In genomic region chr4:131919506-131920140, GRCm38 (mm10) we compare ENCODE assay signal across 8 mouse cellular contexts. TPM values are rescaled to one million over a fixed set of nuclear protein-coding genes. Genes with fewer than 3 reads are reported as not detected.
DNase-seq lines count a peak whose midpoint lies in the region; ATAC-seq lines count a peak whose summit lies in the region.

No protein-coding gene starts in this region.

- WGBS in hindbrain, embryonic 14.5 days = 18% methylated on average over 15 of the region's 15 CpGs
- 14% methylated on average over 15 of the region's 15 CpGs for WGBS in hindbrain, embryonic 13.5 days
- 10% methylated on average over 15 of the region's 15 CpGs for WGBS in forebrain, embryonic 14.5 days
- 22% methylated on average over 15 of the region's 15 CpGs for WGBS in liver, embryonic 16.5 days (ENCODE audit: insufficient replicate concordance)

- no peak for ATAC-seq in hindbrain, embryonic 14.5 days (ENCODE audit: low FRiP score)
- ATAC-seq in hindbrain, embryonic 13.5 days (ENCODE audit: low FRiP score) = no peak
- no peak for ATAC-seq in forebrain, embryonic 14.5 days
- ATAC-seq in liver, embryonic 16.5 days (ENCODE audit: low read depth) = no peak

- DNase-seq in hindbrain, embryonic 14.5 days (ENCODE audit: low spot score) = no peak
- peak; percentile 38 for DNase-seq in MN1 (ENCODE audit: low spot score)
- DNase-seq in forebrain, embryonic 14.5 days (ENCODE audit: low spot score) = no peak
- no peak for DNase-seq in ovary, adult 18-20 months (ENCODE audit: low spot score)
- no peak for DNase-seq in adrenal gland, adult (ENCODE audit: inconsistent age in 2 of 2, low spot score in 1 of 2)
- no peak for DNase-seq in yolk sac, embryonic 10.5 days (ENCODE audit: low spot score)

- H3K36me3 ChIP-seq in hindbrain, embryonic 14.5 days (replicated peaks; ENCODE audit: control insufficient read depth, insufficient read depth) = peaks cover 16% of the 10 kb centered on the region
- peaks cover 13% of the 10 kb centered on the region for H3K36me3 ChIP-seq in hindbrain, embryonic 13.5 days
- peaks cover under 1% of the 10 kb centered on the region; the same call in 1 of the 2 replicates for H3K36me3 ChIP-seq in forebrain, embryonic 14.5 days (ENCODE audit: control insufficient read depth, insufficient read depth, low read length)
- H3K36me3 ChIP-seq in liver, embryonic 16.5 days (ENCODE audit: control insufficient read depth, insufficient read depth) = peaks cover 20% of the 10 kb centered on the region

- H3K4me1 ChIP-seq in hindbrain, embryonic 14.5 days (replicated peaks; ENCODE audit: control insufficient read depth, insufficient read depth, low read length) = peaks cover 26% of the 10 kb centered on the region
- H3K4me1 ChIP-seq in hindbrain, embryonic 13.5 days (replicated peaks) = peaks cover 62% of the 10 kb centered on the region
- peaks cover 22% of the 10 kb centered on the region for H3K4me1 ChIP-seq in forebrain, embryonic 14.5 days (ENCODE audit: control insufficient read depth, insufficient read depth, low read length)
- peaks cover 33% of the 10 kb centered on the region for H3K4me1 ChIP-seq in liver, embryonic 16.5 days (ENCODE audit: control insufficient read depth, low read depth, low read length)

- H3K27me3 ChIP-seq in hindbrain, embryonic 14.5 days (ENCODE audit: control insufficient read depth, insufficient read depth, low read length) = peaks cover 95% of the 10 kb centered on the region
- peaks cover 99% of the 10 kb centered on the region for H3K27me3 ChIP-seq in hindbrain, embryonic 13.5 days
- peaks cover 83% of the 10 kb centered on the region for H3K27me3 ChIP-seq in forebrain, embryonic 14.5 days (replicated peaks; ENCODE audit: control insufficient read depth, insufficient read depth, low read length)
- H3K27me3 ChIP-seq in liver, embryonic 16.5 days (ENCODE audit: control insufficient read depth, insufficient read depth, low read depth, low read length) = peaks cover 95% of the 10 kb centered on the region

- H3K4me3 ChIP-seq in hindbrain, embryonic 14.5 days (replicated peaks; ENCODE audit: low read length) = no peak overlapping the region
- no peak overlapping the region; the same call in 1 of the 2 replicates for H3K4me3 ChIP-seq in hindbrain, embryonic 13.5 days
- no peak overlapping the region for H3K4me3 ChIP-seq in forebrain, embryonic 14.5 days (ENCODE audit: low read depth, low read length)
- H3K4me3 ChIP-seq in liver, embryonic 16.5 days (ENCODE audit: low read depth, low read length) = 0 out of 2 replicates have a peak overlapping the region, but pooled peaks have one; percentile 56

- no peak overlapping the region for H3K27ac ChIP-seq in hindbrain, embryonic 14.5 days
- H3K27ac ChIP-seq in hindbrain, embryonic 13.5 days = no peak overlapping the region
- no peak overlapping the region for H3K27ac ChIP-seq in forebrain, embryonic 14.5 days (ENCODE audit: low read depth, low read length)
- no peak overlapping the region for H3K27ac ChIP-seq in liver, embryonic 16.5 days (ENCODE audit: low read length)

- H3K9me3 ChIP-seq in hindbrain, embryonic 14.5 days (ENCODE audit: control insufficient read depth, low read length) = no peaks in the 10 kb centered on the region
- no peaks in the 10 kb centered on the region for H3K9me3 ChIP-seq in hindbrain, embryonic 13.5 days
- H3K9me3 ChIP-seq in forebrain, embryonic 14.5 days (replicated peaks; ENCODE audit: control insufficient read depth, low read length) = no peaks in the 10 kb centered on the region
- no peaks in the 10 kb centered on the region for H3K9me3 ChIP-seq in liver, embryonic 16.5 days (replicated peaks; ENCODE audit: control insufficient read depth, low read length)

- no peak overlapping the region for H3K9ac ChIP-seq in hindbrain, embryonic 14.5 days
- H3K9ac ChIP-seq in hindbrain, embryonic 13.5 days = no peak overlapping the region
- H3K9ac ChIP-seq in forebrain, embryonic 14.5 days (ENCODE audit: low read length) = no peak overlapping the region
- H3K9ac ChIP-seq in liver, embryonic 16.5 days (ENCODE audit: low read depth, low read length) = no peak overlapping the region

- peak overlapping the region; percentile 83; the same call in 1 of the 2 replicates for H3K4me2 ChIP-seq in hindbrain, embryonic 14.5 days (replicated peaks)
- H3K4me2 ChIP-seq in hindbrain, embryonic 13.5 days = no peak overlapping the region; the same call in 1 of the 2 replicates
- peak overlapping the region; percentile 67; the same call in 1 of the 2 replicates for H3K4me2 ChIP-seq in forebrain, embryonic 14.5 days (ENCODE audit: low read length)
- H3K4me2 ChIP-seq in liver, embryonic 16.5 days (ENCODE audit: low read depth, low read length) = no peak overlapping the region

RNA-seq across cellular contexts. Expression of gene Tmem200b, which starts 1.9 kb away (rescaled TPM):
- 0.19 and 0.20 TPM in 2 replicates for polyA plus RNA-seq in hindbrain, embryonic 14.5 days (2014; fragmentation: Nextera tagmentation; extraction: Ambion mirVana)
- polyA plus RNA-seq in hindbrain, embryonic 13.5 days (2015; fragmentation: Nextera tagmentation; extraction: Ambion mirVana) = not detected in 2 replicates
- polyA plus RNA-seq in forebrain, embryonic 14.5 days (2014; fragmentation: Nextera tagmentation; extraction: Ambion mirVana) = not detected in 2 replicates
- not detected in 2 replicates for polyA plus RNA-seq in liver, embryonic 16.5 days (2015; fragmentation: Nextera tagmentation; extraction: Ambion mirVana)

RNA-seq across cellular contexts. Expression of gene Srsf4, which starts 46.2 kb away (rescaled TPM):
- polyA plus RNA-seq in hindbrain, embryonic 14.5 days (2014; fragmentation: Nextera tagmentation; extraction: Ambion mirVana) = 87.0 and 94.2 TPM in 2 replicates
- 115 and 119 TPM in 2 replicates for polyA plus RNA-seq in hindbrain, embryonic 13.5 days (2015; fragmentation: Nextera tagmentation; extraction: Ambion mirVana)
- polyA plus RNA-seq in forebrain, embryonic 14.5 days (2014; fragmentation: Nextera tagmentation; extraction: Ambion mirVana) = 109 and 132 TPM in 2 replicates
- polyA plus RNA-seq in liver, embryonic 16.5 days (2015; fragmentation: Nextera tagmentation; extraction: Ambion mirVana) = 51.2 and 51.9 TPM in 2 replicates

Comparison
In these comparisons a context has a peak if more than half of its experiments do, and no peak if none do; other contexts are left out.
1. H3K4me2 ChIP-seq: peak in hindbrain, embryonic 14.5 days (single experiment) and forebrain, embryonic 14.5 days (single experiment); none in hindbrain, embryonic 13.5 days (single experiment) and liver, embryonic 16.5 days (single experiment).